Comparison of ENCODE assay signal across 19 mouse cellular contexts in the genomic region with DNA sequence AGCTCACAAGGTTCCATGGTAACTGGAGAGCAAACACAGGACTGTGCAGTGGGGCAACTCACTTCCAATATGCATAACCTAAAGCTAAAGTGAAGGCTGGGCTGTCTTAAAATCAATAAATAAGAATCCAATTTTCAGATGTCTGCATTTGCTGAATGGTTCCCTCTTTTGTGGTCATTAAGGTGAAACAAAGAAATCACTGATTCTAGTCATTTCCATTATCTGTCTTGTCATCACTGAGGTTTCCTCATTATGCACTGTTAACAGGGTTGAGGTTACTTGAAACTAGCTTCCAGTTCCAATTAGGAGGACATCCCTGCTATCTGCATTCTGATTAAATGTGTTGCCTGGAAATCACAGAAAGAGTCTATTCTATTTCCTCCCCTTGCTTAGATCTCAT.
"Had no signal": no experiment of that assay in that cellular context is flagged by ENCODE, and none has a peak within 500 bp of the region (broad histone marks: within the 10 kb centered on the region; RNA-seq: fewer than 3 reads in every experiment).

No protein-coding gene starts in this region.

- H3K36me3 ChIP-seq: limb, embryonic 10.5 days; limb, embryonic 13.5 days; midbrain, embryonic 10.5 days had no signal

- H3K9ac ChIP-seq: limb, embryonic 13.5 days; liver, embryonic 14.5 days; liver, postnatal 0 days; lung, embryonic 14.5 days had no signal

- H3K9me3 ChIP-seq: limb, embryonic 10.5 days; limb, embryonic 13.5 days; megakaryocyte, embryonic 14.5 days; midbrain, embryonic 10.5 days had no signal

- H3K27me3 ChIP-seq: limb, embryonic 13.5 days; megakaryocyte, embryonic 14.5 days had no signal

- H3K4me3 ChIP-seq: limb, embryonic 10.5 days; limb, embryonic 13.5 days; megakaryocyte, embryonic 14.5 days; midbrain, embryonic 10.5 days had no signal

- ATAC-seq: intestine, embryonic 16.5 days; liver, postnatal 0 days; lung, postnatal 0 days had no signal

- DNase-seq: kidney, adult 18-20 months; kidney, adult 9 months; kidney, postnatal 14 days; kidney, postnatal 4 days; layer of hippocampus, postnatal 36 days; liver; liver, postnatal 0 days; lung, embryonic 14.5 days; lung, postnatal 36 days; midbrain, embryonic 14.5 days; thymus, adult 18-20 months; thymus, postnatal 36 days had no signal

- H3K4me1 ChIP-seq: limb, embryonic 10.5 days; limb, embryonic 13.5 days; megakaryocyte, embryonic 14.5 days had no signal

- H3K27ac ChIP-seq: limb, embryonic 10.5 days; limb, embryonic 13.5 days; liver, embryonic 14.5 days; midbrain, embryonic 10.5 days had no signal

- H3K4me2 ChIP-seq: limb, embryonic 13.5 days; lung, embryonic 14.5 days had no signal
